Mouse (Mus musculus) adipose tissue, adult 10 weeks (tissue): Measurements from ENCODE around the gene Ncaph. TPM values are rescaled to one million over a fixed set of nuclear protein-coding genes. Genes with fewer than 3 reads are reported as not detected.

Source experiments
- polyA plus RNA-seq: library from polyadenylated mRNA; stranded (reverse); fragments of 350-450 nt; fragmentation: Illumina TruSeq; extraction: RNeasy Lipid Tissue Mini Kit (QIAGEN cat#74804); gene quantifications from one replicate; pipeline ENCODE4 v1.2.3, GENCODE M21; 2014; ENCODE audit warnings: low read depth, low replicate concordance

The Ncaph gene
- polyA plus RNA-seq: 2.2 TPM

DNA sequence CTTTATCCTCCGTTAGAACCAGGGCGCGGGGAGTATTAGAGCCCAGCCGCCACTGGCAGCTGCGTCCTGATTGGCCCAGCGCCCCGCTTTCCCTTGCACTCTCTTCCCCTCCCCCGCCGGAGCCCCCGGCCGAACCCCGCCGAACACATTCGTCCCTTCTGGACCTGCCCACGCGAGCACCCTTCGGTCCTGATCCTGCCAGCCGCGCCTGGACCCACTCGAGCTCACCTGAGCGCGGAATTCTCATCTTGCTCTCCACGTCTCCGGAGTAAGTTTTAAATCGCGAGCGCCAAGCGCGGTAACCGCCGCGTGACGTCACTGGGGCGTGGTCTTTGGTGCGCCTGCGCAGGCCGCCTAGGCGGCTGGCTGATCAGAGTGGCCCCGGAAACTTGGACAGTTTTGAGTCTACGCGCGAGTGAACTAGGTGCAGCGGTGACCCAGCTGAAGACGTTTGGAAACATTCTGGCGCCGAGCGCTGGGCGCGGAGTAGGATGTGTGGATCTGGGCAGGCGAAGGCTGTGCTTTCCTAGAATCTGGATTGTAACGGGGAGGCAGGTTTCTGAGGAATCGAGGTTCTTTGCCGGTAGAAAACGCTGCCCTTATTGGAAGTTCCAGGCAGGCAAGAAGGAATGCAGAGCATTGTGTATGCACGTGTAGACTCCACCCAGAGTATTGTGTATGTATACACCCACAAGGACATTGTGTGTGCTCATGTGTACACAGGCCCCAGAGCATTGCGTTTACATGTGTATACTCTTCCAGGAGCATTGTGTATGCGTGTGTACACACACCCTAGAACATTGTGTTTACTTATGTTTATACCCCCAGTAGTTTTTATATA, at the start of gene Ncaph:
Ncaph (minus strand) TSS at position 334 of the 841 bp plus-strand sequence.

GRCm38 (mm10) chr2:127143158-127144063, 9.7 kb upstream of the Ncaph start, which contains the start of gene Itpripl1:
Itpripl1 (minus strand) TSS chr2:127143442.

DNA sequence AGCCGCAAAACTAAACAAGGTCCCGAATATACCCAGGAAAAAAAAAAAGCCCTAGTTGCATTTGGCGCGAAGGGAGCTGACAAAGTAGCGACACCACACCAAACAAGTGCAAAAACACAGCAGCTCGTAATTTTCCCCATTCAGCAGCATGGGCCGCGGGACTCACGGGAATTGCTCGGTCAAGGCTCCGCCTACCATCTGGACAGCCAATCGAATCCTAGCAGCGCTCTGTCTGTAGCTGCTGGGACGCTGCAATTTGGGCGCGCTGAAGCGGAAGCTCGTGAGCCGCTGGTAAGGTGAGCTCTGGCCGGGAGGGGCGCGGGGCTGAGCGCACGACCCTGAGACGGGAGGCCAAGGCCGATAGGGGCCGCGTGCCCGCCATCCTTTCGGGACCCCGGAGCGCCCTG, 63.3 kb downstream of the Ncaph start, which contains the start of gene Blvra:
Blvra (plus strand) TSS at position 231 of the 407 bp plus-strand sequence.

Other genes starting within 250 kb of the Ncaph start
- gene Sppl2a, start 200.7 kb downstream of the Ncaph start, polyA plus RNA-seq: 25.9 TPM
- gene Ap4e1, start 125.2 kb downstream of the Ncaph start, polyA plus RNA-seq: 8.2 TPM
- 26.0 TPM for gene Blvra, start 63.3 kb downstream of the Ncaph start, polyA plus RNA-seq
- gene Itpripl1, start 9.5 kb upstream of the Ncaph start, polyA plus RNA-seq: 9.2 TPM
- 3.2 TPM for gene 1810024B03Rik, start 74.3 kb upstream of the Ncaph start, polyA plus RNA-seq
- 44.5 TPM for gene Snrnp200, start 74.4 kb upstream of the Ncaph start, polyA plus RNA-seq
- gene Ciao1, start 113.9 kb upstream of the Ncaph start, polyA plus RNA-seq: 51.1 TPM
- 38.5 TPM for gene Tmem127, start 114.0 kb upstream of the Ncaph start, polyA plus RNA-seq
- gene Stard7, start 136.3 kb upstream of the Ncaph start, polyA plus RNA-seq: 48.1 TPM
- gene Dusp2, start 202.2 kb upstream of the Ncaph start, polyA plus RNA-seq: 1.4 TPM
- not detected for gene Astl, start 204.7 kb upstream of the Ncaph start, polyA plus RNA-seq
- gene Adra2b, start 229.3 kb upstream of the Ncaph start, polyA plus RNA-seq: 0.57 TPM